Mouse (Mus musculus) monocyte, adult 5-6 weeks (primary cell): ENCODE data around the gene Lrmda. TPM values are rescaled to one million over a fixed set of nuclear protein-coding genes. Genes with fewer than 3 reads are reported as not detected.

Experiments
- ATAC-seq: fragments of 153-309, 156-312 bp; replicated peaks from 2 replicates; pipeline ENCODE4 v1.8.0; 2017; ENCODE audit warnings: mild to moderate bottlenecking; ENCODE audit not compliant: low TSS enrichment, insufficient number of reproducible peaks, severe bottlenecking, poor library complexity, low FRiP score
- total RNA-seq: library from RNA; stranded (forward); fragments of 200-1000, 200-491, 200-594 nt; gene quantifications from 3 replicates; pipeline ENCODE4 v1.2.3, GENCODE M21; 2017

Gene Lrmda
- total RNA-seq, 1 experiment from 2014 or later, result 6.4 TPM

GRCm38 (mm10) chr14:22809229-22809628 lies 789.7 kb downstream of the Lrmda start:
- no peak for ATAC-seq

DNA sequence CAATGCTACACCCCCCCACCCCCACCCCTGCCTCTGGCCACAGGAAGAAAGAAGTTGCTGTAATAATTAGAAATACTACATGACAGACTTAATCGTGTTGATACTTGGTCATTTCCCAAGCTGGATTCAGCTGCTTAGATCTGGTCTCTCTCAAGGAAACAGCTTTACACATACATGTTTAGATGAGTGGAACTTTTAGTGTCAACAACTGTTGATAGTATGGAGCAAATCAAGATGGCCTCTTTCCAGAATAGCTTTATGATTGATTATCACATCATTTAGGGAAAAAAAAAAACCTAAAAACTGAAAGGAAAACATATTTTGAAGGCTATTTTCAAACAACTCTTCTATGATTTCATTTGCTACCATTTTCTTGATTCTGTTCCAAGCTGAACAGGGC lies 791.0 kb downstream of the Lrmda start:
- no peak for ATAC-seq

- ATAC-seq, result no peak
Measured at GRCm38 (mm10) chr14:22812824-22813223, 793.3 kb downstream of the Lrmda start.

DNA sequence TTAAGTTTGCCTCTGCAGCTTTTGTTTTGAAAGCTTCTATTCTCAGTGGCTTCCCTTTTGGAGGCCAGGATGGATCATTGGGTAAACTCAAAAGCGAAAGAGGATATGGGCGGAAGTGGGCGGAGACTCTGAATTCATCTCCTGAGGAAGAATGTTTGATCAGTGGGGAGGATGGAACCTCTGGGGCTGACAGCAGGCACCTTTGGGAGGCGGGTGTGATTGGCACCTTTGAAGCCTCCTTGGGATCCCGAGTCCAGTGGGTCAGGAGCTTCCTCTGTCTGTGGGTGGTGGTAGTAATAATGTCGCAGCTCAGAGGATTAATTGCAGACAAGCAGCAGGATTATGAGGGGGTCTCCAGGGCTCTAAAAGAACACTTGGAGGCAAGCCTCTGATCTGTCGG lies 793.9 kb downstream of the Lrmda start:
- ATAC-seq, result no peak

- no peak for ATAC-seq
Measured at GRCm38 (mm10) chr14:22814811-22815345, 795.4 kb downstream of the Lrmda start.

DNA sequence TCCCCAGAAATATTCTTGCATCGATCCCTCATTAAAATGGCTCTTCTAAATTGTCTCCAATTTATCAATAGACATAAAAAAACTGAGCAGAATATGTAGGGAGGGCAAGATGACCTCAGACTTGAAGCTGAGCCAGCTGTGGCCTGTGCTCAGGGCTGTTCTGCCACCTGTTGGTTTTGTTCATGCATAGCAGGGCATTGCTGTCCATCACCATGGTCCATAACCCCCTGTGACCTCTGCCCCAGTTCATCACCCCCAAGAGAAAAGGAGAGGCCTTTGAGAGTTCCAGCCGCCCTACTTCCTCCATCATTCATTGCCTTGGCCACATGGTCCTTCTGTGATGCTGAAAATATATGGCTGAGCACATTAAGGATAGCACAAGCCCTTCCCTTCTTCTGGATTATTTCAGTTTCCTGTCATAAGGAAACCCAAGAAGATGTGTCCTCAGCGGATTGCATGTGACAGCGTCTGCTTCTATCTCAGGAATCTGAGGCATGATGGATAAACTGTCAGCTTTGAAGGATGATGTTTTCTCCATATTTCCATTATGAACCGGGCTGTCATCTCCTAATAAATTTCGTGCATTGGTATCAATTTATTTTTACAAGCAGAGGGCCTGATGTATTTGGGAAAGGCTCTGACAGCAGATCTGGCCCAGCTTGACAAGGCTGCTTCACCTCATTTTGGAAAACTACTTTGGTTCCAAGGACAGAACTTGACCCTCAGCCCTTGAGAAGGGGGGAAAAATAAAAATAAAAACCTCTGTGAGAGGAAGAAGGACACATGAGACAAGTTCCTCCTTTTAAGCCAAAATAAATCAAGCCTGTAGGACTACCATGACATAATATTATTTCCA lies 798.1 kb downstream of the Lrmda start:
- no peak for ATAC-seq

DNA sequence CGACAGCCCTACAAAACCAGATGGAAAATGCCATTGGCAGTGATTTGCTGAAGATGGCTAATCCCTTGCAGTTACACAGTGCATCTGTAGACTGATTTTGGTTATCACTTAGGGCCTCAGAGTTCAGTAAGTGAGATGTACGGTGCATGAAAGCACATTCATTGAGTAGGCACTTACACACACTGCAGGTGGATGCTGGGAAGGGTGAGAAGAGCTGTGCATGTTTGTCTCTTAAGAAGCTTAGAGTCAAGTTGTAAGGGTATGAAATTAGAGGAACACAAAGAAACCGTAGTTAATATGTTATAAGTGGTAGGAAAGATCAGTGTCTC lies 798.7 kb downstream of the Lrmda start:
- ATAC-seq, result no peak

DNA sequence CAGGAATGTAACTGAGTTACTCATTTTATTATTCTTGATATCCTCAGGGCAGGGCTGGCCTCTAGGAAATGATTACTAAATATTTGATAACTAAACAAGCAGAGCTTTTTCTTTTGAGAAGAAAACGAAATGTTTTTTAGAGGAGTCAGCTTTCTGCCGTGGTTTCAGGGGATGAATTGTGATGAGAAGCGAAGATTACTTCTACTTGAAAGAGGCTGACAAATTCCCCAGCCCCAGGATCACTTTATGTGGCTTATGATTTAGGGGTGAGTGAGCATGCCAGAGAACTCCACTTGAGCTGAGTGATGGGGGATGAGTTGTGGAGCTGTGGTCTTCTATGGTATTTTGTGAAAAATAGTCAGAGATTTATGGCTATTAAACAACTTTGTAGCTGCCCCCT lies 803.4 kb downstream of the Lrmda start:
- ATAC-seq, result no peak

DNA sequence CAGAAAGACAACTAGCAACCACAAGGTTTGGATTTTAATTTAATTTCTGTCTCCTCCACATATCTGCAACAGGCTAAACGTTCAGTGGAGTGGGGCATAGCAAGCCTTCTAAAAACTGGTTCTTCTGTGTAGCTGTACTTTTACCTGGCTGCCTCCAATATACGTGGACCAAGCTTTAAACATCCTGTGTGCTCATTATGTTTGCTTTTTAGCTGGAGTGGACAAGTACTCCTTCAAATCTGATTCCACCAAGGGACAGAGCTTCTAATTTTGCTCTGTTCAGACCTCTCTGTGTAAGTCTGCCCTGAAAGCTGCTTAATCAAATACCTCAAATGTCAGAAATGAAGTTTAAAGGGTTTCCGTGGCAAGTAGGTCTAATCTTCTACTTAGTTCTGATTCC lies 807.3 kb downstream of the Lrmda start:
- ATAC-seq, result no peak

- no peak for ATAC-seq
Measured at GRCm38 (mm10) chr14:22837058-22837457, 817.5 kb downstream of the Lrmda start.

DNA sequence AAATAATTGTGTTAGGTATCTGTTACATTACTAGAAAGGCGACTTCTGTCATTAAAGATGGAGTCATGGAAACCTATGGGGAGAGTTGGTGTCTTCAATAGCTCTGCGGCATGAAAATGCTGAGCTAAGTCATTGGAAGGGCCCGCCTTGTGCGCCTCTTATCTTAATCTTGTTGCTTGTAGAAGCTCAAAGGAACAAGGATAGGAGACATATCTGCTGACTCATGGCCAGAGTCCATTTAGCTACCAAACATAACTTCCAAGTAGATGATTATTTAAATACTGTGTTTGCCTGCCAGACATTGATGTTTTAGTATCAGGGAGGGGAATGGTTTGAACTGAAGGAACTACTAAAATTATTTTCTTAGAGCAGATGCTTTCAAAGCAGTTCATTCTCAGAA lies 821.6 kb downstream of the Lrmda start:
- ATAC-seq, result no peak

- ATAC-seq, result no peak
Measured at GRCm38 (mm10) chr14:22844006-22844405, 824.5 kb downstream of the Lrmda start.

DNA sequence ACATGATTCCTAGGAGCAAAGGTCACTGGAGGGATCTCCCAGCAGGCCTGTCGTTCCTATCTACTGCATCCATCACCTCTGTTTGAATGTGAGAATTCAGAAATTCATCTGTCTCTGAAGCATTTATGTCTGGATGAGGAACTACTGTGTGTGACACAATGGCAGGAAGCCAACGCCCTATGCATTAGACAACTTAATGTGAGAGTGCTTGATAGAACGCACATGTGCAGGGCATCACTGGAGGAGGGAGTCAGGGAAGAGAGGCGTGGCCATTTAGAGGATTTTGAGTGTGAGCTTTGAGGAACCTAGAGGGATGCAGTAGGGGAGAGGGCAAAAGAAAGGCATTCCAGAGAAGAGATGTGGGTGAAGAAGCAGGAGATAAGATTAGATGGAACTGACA lies 825.9 kb downstream of the Lrmda start:
- ATAC-seq, result no peak

- ATAC-seq, result no peak
Measured at GRCm38 (mm10) chr14:22847011-22847786, 827.7 kb downstream of the Lrmda start.

DNA sequence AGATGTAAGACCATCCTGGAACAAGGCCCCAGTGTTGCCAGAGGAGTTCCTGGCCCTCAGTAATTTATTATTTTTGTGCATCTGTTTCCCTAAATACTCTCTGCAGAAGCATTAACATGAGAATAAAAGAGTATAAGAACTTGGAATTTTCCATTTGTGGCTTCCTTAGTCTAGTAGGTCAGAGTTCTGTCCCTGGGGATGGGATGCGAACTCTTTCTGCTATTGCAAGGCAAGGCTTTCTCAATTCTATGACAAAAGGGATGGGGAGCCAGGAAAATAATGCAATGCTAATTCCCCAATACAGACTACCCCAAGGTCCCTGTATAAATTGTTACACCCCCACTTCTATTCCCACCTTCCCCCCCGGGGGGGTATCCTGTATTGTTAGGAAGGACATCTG lies 829.6 kb downstream of the Lrmda start:
- ATAC-seq, result no peak

GRCm38 (mm10) chr14:22860631-22861030 lies 841.1 kb downstream of the Lrmda start:
- no peak for ATAC-seq

GRCm38 (mm10) chr14:22864132-22864531 lies 844.6 kb downstream of the Lrmda start:
- ATAC-seq, result no peak

GRCm38 (mm10) chr14:22874584-22874983 lies 855.1 kb downstream of the Lrmda start:
- ATAC-seq, result no peak

GRCm38 (mm10) chr14:22887182-22887581 lies 867.7 kb downstream of the Lrmda start:
- no peak for ATAC-seq

DNA sequence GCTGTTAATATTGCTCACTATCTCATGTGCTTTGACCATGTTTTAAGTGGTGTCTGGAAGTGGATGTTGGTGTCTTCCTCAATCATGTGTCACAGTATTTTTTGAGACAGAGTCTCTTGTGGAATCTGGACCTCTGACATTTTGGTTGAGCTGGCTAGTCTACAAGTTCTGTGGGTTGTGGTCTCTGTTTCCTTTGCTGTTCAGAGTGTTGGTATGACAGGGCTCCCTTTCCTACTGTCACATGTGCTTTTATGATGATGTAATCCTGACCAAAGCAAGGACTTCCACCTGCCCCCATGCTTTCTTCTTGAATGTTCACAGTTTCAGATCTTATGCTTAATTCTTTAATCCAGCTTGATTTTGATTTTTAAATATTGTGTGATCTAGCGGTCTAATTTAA lies 879.8 kb downstream of the Lrmda start:
- no peak for ATAC-seq
